Mouse (Mus musculus): ENCODE data around the gene Gatd1.

Gatd1 gene

GRCm38 (mm10) chr7:141388487-141389109 lies 25.3 kb downstream of the Gatd1 start:
- no peak for DNase-seq

DNA sequence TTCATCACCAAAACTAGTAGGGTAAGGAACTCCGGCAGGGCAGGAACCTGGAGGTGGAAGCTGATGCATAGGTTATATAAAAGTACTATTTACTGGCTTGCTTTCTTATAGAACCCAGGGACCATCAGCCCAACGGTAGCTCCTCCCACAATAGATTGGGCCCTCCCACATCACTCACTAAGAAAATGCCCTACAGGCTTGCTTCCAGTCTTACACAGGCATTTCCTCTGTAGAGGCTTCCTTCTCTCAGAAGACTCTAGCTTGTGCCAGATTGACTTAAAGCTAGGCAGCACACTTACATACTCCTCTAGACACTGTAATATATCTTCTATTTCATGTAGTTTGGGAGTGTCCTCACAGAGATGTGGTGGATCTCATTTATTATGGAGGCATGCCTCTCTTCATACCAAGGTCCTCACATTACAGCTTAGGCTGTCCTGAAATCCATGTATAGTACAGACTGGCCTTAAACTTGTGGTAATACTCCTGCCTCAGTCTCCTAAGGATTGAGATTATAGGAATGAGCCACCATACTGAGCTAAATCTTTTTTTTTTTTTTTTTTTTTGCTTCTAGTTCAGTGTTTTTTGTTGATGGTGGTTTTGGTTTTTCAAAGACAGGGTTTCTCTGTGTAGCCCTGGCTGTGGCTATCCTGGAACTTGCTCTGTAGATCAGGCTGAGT lies 26.0 kb downstream of the Gatd1 start:
- DNase-seq: no peak

GRCm38 (mm10) chr7:141381068-141381835 lies 32.7 kb downstream of the Gatd1 start:
- DNase-seq: no peak

- no peak for DNase-seq
Measured at GRCm38 (mm10) chr7:141379584-141379983, 34.4 kb downstream of the Gatd1 start.

DNA sequence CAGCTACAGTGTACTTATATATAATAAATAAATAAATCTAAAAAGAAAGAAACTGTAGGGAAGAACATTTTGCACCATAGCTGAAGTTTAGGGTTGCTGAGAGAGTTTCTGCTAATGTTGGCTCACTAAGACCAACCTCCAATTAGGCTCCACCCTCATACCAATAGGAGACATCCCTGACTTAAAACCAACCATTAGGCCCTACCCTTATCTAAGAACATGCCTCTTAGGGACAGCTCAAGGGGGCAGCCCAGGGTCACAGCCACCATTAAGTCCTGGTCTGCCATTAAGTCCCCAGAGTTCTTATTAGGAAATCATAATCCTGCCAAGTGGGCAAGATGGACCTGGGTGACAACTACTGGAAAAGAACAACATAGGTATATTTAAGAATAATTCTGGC lies 39.5 kb downstream of the Gatd1 start:
- no peak for DNase-seq

- DNase-seq: no peak
Measured at GRCm38 (mm10) chr7:141373611-141374010, 40.3 kb downstream of the Gatd1 start.

GRCm38 (mm10) chr7:141371942-141372595 lies 41.9 kb downstream of the Gatd1 start:
- no peak for DNase-seq

- no peak for DNase-seq
Measured at GRCm38 (mm10) chr7:141369918-141370317, 44.0 kb downstream of the Gatd1 start.

DNA sequence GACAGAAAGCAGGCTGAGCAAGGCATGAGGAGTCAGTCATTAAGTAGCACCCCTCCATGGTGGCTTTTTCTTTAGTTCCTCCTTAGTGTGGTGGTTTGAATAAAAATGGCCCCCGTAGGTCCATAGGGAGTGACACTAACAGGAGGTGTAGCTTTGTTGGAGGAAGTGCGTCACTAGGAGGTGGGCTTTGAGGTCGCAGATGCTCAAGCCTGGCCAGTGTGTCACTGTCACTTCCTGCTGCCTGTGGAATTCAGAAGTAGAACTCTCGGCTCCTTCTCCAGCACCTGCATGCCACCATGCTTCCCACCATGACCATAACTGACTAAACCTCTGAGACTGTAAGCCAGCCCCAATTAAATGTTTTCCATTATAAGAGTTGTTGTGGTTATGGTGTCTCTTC lies 46.6 kb downstream of the Gatd1 start:
- DNase-seq: no peak

DNA sequence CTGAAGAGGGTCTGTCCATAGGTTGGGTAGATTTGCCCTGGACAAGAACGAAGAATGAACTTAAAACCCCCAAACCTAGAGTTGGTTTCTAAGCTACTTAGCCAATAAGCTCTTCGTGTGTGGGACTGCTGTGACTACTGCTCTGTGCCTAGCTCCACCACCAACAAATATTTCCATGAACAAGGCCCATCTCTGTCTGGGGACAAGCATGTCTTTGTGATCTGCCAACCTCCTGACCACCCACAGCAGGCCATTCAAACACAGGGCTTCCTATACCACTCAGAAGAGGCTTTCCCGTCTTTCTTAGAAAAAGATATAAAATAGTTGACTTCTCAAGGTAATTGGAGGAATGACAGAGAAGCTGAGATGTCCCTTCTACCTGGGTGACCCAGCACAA lies 48.9 kb downstream of the Gatd1 start:
- no peak for DNase-seq

DNA sequence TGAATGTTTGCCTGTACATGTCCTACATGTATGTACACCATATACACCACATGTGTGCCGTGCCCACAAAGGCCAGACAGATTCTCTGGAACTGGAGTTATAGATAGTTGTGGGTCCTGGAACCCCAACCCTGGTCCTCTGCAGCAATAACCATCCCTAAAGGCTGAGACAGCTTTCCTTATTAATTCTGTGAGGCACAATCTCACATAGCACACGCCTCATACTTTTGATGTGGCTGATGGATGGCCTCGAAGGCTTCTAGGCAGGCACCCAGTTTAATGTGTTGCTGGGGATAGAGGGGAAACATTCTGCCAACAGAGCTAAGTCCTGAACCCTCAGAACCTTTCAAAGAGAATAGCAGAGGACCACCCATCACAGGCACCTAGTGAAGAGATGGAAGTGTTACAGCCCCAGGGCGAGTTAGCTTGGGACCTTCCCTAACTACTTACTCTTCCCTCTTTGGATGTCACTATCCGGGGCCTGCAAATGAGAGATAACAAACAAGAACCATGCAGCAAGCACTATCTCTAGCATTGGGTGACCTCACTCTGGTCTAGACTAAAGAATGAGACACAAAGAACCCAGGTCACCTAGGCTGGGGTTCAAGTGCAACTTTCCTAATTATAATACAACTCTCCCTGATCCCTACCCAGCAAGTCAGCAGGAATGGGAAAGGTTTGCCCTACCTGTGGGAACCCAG lies 49.4 kb downstream of the Gatd1 start:
- DNase-seq: no peak

GRCm38 (mm10) chr7:141363752-141364125 lies 50.2 kb downstream of the Gatd1 start:
- no peak for DNase-seq

GRCm38 (mm10) chr7:141363106-141363751 lies 50.7 kb downstream of the Gatd1 start:
- DNase-seq: peak; percentile 77

DNA sequence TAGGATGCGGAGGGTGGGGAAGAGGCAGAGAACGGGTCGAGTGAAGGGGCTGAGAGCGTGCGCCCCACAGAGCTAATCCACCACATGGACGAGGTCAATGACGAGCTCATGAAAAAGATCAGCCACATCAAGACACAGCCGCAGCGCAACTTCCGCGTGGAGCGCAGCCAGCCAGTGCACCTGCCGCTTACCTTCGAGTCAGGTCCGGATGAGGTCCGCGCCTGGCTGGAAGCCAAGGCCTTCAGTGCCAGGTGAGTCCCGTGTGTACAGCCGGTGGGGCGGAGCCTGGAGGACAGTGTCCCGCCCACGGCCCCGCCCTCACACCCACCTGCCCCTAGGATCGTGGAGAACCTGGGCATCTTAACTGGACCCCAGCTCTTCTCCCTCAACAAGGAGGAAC lies 52.4 kb downstream of the Gatd1 start:
- peak; percentile 71 for DNase-seq

All from cerebellum, adult 11 months (tissue).